Mouse (Mus musculus) thymus, postnatal 10 days (tissue): ENCODE results near the gene Apoc2.

Experiments
- DNase-seq, 2 experiments: peaks; one replicate each; pipeline ENCODE4 v3.0.0; 2021; ENCODE audit warnings: low spot score in 2 of 2

The Apoc2 gene

DNA sequence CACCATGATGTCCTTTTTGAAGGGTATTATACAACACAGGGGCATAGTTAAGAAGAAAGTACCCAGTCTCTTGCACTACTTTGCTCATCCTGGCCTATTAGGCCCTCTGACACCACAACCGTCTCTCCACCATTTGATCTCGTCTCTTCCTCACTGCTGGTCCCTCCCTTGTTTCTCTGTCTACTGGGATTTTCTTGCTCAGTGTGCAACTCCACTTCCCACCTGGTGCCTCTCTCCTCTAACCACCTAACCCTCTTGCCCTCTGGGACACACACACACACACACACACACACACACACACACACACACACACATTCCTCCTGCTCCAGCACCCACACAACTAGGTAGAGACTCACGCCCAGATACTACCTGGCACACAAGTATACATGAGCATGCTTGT, 1.2 kb upstream of the Apoc2 start:
- DNase-seq, result no peak

DNA sequence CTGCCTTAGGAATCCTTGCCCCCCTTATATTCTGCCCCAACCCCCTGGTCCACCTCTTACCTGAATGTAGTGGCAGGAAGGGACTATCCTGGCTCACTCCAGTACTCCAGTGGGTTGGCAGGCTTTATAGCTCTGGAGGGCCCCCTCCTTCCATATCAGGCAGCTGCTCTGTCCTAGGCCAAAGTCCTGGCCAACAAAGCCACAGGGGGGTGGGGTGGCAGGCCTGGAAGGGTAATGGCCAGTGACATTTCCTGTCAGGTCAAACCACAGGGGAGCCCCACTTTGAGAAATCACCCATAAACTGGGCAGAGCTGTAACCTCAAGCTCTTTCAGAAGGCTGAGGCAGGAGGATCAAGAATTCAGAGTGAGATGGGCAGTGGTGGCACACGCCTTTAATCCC, 1.1 kb downstream of the Apoc2 start:
- no peak for DNase-seq

DNA sequence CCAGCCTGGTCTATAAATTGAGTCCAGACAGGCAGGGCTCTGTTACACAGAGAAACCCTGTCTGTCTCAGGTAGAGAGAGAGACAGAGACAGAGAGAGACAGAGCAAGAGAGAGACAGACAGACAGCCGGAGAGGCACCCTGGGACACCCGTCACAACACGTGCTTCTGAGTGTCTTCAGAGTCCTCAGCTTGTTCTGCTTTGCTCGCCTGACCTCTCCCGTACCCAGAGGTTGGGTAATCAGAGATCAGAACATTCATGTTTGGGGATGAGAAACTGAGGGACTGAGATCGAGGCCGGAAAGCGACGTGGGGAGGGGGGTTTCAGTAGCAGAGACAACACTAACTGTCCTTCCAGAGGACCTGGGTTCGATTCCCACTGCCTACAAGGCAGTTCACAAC, 1.9 kb downstream of the Apoc2 start:
- DNase-seq, result no peak

GRCm38 (mm10) chr7:19673083-19673699, 4.5 kb downstream of the Apoc2 start:
- no peak for DNase-seq

GRCm38 (mm10) chr7:19671511-19671910, 6.2 kb downstream of the Apoc2 start:
- DNase-seq, result no peak

DNA sequence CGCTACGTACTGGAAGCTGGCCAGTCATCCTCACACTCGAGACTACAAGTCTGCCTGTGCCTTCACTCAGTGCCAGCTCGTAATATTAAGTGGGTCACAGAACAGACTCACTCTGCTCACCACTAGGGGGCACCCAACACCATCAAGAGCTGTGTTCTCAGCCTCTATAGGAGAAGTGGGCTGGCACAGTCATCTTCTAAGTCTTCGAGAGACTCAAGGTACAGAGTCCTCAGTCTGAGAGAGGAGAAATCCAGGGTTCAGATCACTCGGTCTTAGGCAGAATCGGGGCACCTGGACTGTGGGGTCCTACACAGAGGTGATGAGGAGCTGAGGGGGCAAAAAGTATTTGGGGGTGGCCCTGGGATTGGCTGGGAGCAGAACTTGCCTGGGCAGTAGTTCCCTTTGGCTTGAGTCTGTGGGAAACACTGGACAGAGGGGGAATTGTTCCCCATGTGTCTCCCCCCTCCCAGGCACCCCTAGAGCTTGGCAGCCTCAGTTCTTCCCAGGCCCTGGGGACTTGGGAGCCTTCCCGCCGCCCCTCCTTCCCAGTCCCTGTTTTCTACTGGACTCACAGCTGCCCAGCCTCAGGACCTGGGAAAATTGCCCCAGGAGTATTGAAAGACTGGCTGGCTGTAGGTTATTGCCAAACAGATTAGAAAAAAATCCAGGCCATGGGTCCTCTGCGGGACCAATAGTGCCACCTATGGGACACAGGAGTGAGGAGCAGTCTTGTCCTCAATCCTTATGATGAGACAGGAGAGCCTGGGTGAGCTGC, 8.6 kb downstream of the Apoc2 start:
- DNase-seq, result peak; percentile 83 to 94

- DNase-seq, result no peak
Observed at GRCm38 (mm10) chr7:19667434-19667833, 10.3 kb downstream of the Apoc2 start.

- DNase-seq, result no peak
Observed at GRCm38 (mm10) chr7:19666750-19667149, 11.0 kb downstream of the Apoc2 start.

DNA sequence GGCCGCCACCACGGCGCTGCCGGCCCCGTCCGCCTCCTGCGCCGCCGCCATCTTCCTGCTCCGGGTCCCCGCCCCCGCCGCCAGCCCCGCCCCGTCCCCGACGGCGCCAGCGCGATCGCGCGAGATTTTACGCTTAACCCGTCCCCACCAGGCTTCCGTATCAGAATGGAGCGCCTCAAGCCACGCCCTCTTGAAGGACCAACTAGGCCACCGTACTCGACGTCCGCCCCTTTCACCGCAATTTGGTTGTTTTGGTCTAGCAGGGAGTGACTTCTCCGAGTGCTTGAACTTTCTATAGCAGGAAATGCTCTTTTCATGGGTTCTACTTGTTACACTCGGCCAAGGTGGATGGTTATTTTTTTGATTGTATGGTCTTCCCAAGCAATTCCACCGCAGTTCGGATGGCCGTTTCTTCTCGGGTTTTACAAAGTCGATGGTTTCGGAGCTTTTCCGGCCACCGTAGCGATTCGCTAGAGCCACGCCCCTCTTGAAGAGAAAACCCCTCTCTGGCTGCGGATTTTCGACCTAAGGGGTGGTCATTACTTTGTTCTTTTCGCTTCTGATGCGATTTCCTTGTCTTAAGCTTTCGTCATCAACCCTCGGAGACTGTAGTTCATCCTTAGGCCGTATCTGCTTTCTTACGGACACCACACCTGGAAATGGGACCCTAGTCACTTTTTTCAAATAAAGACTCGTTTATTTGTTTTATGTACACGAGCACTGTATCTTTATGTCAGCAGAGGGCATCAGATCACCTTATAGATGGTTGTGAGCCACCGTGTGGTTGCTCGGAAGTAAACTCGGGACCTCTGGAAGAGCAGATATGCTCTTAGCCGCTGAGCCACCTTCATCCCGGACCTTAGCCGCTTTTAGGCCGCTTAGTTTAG, 12.5 kb downstream of the Apoc2 start, which contains the start of gene Clptm1:
Gene Clptm1, minus strand, starts transcription at position 79 of the 887 bp plus-strand sequence.
- DNase-seq, result peak; percentile 95 to 97

GRCm38 (mm10) chr7:19664455-19664954, 13.2 kb downstream of the Apoc2 start:
- no peak for DNase-seq

GRCm38 (mm10) chr7:19663940-19664339, 13.8 kb downstream of the Apoc2 start:
- DNase-seq, result peak; percentile 6 to 16

DNA sequence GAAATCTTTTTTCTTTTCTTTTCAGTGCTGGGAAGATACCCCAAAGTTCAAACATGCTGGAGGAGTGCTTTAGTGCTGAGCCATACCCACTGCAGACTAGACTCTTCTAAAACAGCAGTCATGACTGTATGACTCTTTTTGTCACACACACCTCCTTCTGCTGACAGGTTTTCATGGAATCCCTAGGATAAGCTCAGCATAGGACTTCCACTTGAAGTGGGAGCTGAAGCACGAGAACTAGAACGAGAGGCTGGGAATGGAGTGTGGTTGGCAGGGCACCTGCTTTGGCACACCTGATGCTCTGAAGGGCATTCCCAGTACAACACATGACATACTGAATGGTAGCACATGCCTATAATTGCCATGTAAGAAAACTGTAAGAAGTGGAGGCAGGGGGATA, 25.1 kb downstream of the Apoc2 start:
- DNase-seq, result no peak

GRCm38 (mm10) chr7:19651063-19651786, 26.5 kb downstream of the Apoc2 start:
- DNase-seq, result no peak

DNA sequence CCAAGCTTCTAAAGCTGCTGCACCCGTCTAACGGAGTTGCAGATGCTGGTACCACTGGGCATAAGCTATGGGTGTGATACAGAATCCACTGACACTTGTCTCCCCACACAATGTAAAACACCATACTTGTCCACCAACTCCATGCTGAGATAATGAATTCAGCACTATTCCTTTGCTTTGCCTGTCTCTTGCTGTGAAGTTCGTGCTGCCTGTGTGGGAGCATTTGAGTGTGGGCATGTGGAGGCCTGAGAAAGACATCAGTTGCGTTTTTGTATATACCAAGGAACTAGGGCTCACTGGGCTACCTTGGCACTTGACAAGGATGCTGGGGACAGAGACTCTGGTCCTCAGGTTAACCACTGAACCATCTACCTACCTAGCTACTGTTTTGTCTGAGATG, 36.5 kb downstream of the Apoc2 start:
- DNase-seq, result no peak

DNA sequence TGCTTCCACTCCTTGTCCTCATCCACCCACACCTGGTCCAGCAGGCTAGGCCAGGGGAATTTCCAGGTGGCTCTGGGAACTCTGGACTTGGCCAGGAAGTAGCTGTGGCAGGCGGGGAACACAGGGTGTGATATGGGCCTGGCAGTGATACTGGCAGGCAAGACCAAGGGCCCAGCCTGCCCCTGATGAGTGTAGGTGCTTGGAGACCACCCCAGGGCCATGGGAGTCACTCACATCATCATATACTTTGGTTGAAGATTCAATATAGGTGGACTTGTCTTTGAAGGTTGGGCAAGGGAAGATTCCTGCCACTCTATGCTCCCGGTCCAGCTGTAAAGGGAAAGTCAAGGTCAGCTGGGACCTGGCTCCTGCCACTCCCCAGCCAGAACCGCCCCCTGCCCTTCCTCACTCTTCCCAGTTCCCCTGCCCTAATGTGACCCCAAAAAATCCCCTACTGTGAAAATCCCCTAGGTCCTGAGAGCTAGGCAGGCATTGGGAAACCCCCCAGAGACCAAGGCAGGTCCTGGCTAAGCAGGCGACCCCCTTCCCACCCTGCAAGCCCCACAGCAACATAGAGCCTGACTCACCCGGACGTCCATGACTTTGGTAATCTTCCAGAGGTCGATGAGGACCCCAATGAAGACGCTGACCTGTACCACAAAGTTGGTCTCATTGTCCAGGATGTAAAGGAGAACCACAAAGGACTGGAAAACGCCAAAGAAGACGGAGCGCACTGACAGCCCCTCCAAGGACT, 42.5 kb downstream of the Apoc2 start:
- no peak for DNase-seq

GRCm38 (mm10) chr7:19634591-19634990, 43.1 kb downstream of the Apoc2 start:
- DNase-seq, result no peak

DNA sequence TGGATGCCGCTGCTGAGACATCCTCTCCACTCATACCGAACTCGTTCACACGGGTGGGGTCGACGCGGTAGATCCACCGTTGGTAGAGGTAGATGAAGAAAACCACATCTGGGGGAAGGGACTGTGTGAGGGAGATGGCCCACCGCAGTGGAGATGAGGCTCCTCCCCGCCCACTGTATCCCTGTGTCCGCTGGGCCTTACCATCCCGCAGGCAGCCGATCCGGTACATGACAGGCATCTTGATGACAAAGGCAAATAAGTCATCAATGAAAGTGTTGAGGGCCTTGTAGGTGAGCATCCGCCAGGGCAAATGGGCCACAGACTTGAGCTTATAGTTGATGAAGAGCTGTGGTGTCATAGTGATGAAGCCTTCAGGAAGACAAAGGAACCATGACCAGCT, 43.9 kb downstream of the Apoc2 start:
- DNase-seq, result no peak

- no peak for DNase-seq
Observed at GRCm38 (mm10) chr7:19633197-19633596, 44.5 kb downstream of the Apoc2 start.

- DNase-seq, result no peak
Observed at GRCm38 (mm10) chr7:19632720-19633119, 45.0 kb downstream of the Apoc2 start.

DNA sequence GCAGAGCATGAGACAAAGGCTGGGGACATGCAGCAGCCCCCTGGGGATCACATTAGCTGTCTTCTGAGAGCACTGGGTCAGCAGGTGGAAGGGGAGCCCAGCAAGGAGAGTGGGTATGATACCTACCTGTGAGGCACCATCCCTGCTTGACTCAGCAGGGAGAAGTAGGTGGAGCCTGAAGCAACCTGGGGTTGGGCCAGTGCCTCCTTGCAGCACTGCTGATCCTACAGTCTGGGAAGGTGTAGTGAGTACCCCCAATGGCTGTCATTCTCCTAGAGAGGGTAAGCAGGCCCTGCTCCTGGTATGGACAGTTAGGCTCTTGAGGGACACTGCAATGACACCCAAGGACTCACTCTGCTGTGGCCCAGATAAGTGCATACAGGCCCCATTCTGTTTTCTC, 45.5 kb downstream of the Apoc2 start:
- no peak for DNase-seq

DNA sequence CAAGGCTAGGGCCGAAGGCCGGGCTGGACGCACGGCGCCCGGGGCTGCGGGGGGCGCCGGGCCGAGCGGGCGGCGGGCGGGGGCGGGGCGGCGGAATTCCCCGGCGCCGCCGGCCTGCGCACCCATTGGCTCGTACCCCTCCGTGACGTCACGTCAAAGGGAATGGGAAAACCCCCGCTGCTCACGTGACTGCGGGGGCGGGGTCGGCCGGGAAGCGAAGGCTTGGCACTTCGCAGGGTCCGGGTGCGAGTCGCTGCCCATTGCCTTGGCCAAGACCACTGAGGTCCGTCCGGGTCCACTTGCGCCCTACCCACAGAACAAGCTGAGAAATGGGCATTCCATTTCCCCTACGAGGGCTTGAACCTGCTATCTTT, 48.4 kb downstream of the Apoc2 start, which contains the start of gene Relb:
Gene Relb, minus strand, starts transcription at position 78 of the 374 bp plus-strand sequence.
- peak; percentile 83 for DNase-seq
